Mouse (Mus musculus): Measurements from ENCODE around the gene Gm20388. TPM values are rescaled to one million over a fixed set of nuclear protein-coding genes. Genes with fewer than 3 reads are reported as not detected.

The Gm20388 gene
- total RNA-seq, 2 experiments from 2014 or later = 11.4 to 18.1 TPM

DNA sequence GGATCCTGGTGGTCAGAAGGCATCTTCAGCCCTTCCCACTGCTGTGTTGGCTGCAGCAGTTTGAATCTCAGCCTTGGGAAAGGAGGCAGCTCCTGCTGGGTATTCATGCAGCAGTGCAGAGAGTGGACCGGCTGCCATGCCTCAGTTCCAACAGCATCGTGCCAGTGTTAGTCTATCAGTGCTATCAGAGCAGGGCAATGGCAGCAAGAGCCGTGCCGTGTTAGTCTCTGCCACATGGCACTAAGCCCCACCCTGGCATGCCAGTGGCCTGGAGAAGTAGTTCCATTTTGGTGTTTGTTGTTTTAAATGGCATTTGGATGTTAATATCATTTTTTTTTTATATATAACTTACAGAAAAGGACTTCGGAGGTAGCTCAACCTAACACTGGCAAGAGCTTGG, 3198.3 kb downstream of the Gm20388 start:
- ATAC-seq (replicated peaks; ENCODE audit: low FRiP score, low TSS enrichment, poor library complexity, severe bottlenecking) = no peak

DNA sequence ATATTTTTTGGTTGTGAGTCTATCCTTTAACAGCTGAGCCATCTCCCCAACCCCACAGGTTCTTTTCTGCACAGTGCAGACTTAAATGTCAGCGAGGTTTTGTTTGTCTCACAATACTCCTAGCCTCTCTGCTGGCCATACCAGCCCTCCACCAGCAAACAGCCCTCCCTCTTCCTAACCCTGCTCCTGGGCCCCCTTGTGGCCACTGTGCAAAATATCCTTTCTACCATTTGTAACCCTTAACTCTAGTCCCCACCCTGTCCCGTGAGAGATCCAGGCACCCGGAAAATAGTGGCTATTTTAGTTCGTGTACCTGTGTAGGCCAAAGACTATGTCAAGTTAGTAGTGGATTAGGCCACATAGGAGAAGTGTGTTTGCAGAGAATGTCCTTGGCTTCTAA, 3200.0 kb downstream of the Gm20388 start:
- peak; percentile 63 for ATAC-seq (replicated peaks; ENCODE audit: low FRiP score, low TSS enrichment, poor library complexity, severe bottlenecking)

DNA sequence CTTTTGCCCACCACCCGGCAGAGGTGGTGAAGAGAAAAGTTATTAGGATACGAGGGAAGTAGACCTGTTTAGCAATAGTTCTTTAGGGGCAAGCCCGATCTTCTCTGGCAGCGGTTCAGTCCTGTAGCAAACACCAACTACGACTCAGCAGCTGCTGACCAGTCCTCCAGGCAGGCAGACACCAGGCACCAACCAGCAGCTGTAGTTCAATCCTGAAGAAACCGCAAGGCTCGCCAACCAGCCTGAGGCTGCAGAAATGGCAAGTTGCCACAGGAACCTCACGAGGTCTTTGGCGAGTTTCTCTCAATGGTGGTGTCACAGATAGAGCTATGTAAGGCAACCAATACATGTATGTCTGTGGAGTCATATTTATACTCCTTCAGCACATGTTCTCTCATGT, 3202.3 kb downstream of the Gm20388 start:
- no peak for ATAC-seq (replicated peaks; ENCODE audit: low FRiP score, low TSS enrichment, poor library complexity, severe bottlenecking)

DNA sequence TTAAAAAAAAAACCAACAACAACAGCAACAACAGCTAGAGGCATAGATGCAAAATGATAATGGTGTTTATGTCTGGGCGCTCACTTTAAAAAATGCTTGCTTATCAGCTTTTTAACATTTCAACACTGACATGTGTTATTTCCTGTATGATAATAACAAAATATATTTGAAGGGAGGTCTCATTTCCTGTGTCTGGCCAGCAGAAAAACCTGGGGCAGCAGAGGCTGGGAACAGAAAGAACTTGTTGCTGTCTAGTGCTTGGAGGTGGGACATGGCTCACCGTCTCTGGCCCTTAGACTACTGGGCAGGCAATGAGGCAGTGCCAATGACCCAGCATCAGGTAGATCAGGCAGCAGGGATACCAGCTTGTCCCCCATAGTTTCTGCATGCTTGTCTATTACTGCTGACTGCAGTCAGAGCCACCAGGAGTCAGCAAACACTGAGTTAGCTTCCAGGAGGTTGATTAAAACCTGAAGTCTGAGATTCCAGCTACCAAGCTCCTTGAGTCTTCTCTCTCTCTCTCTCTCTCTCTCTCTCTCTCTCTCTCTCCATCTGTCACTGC, 3203.3 kb downstream of the Gm20388 start:
- ATAC-seq (replicated peaks; ENCODE audit: low FRiP score, low TSS enrichment, poor library complexity, severe bottlenecking) = peak; percentile 23

DNA sequence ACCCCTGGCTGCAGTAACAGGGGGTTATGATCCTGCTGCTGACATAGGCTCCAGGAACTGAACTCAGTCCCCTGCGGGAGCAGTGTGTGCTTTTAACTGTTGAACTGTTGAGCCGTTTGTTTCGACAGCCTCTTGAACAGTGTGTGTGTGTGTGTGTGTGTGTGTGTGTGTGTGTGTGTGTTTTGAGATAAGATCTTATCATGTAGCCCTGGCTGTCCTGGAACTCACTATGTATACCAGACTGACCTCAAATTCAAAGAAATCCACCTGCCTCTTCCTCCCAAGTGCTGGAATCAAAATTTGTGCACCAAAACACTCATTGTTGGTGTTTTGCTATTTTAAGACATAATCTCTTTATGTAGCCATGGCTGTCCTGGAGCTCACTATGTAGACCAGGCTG, 3204.0 kb downstream of the Gm20388 start:
- ATAC-seq (replicated peaks; ENCODE audit: low FRiP score, low TSS enrichment, poor library complexity, severe bottlenecking) = no peak

DNA sequence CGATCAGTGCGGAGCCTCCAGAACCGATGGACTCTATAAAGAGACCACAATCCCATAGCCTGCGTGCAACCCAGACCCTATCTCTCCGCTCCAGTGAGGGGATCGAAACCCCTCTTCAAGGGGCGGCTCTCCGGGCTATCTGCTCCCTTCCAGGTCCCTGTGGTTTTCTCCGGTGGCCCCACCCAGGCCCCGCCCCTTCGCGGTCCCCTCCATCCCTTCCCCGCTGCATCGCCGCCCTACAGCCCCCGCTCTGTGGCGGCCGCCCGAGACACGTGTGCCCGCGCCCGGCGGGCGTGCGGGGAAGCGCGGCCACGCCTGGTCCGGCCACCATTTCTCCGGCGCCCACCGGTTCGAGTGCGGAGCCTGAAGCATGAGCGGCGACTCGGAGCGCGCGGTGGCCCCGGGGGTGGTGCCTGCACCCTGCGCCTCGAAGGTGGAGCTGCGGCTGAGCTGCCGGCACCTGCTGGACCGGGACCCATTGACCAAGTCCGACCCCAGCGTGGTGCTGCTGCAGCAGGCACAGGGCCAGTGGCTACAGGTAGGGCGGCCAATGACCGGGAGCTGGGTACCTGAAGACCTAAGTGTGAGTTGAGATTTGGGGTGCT, 3206.6 kb downstream of the Gm20388 start, which contains the start of gene Cpne7:
Gene Cpne7, plus strand, starts transcription at position 248 of the 605 bp plus-strand sequence.
- peak; percentile 24 for ATAC-seq (replicated peaks; ENCODE audit: low FRiP score, low TSS enrichment, poor library complexity, severe bottlenecking)

DNA sequence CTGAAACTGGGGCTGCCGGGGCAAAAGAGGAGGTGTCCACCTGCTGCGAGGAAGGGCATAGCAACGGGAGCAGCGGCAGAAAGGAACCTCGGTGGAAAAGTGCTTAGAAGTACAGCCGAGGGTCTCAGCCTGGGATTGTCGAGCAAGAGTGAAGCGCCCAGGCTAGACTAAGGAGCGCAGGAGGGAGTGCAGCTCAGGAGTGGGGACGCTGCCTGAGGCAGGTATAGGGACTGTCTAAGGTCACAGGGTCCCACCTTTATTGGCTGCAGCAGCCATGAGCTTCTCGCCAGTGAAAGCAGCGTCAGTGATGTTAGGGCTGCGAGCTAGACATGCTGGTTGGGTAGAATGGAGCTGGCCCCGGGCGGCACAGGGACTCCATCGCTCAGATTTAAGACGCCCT, 3207.1 kb downstream of the Gm20388 start:
- no peak for ATAC-seq (replicated peaks; ENCODE audit: low FRiP score, low TSS enrichment, poor library complexity, severe bottlenecking)

DNA sequence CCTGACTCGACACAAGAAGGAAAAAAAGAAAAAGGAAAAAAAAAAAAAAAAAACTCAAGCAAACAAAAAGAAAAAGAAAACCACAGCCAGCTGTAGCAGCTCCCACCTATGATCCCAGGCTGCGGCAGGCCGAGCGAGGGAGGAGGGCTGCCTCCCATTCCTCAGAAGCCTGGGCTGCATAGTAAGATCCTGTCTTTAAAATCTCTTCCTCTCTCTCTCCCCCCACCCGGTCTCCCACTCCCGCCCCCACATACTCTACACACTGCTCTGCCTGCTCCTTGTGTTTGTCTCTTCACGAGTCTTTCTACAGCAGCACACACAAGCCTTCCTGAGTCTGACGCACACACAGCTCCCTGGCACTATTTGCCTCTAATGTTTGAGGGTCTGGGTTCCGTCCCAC, 3211.4 kb downstream of the Gm20388 start:
- ATAC-seq (replicated peaks; ENCODE audit: low FRiP score, low TSS enrichment, poor library complexity, severe bottlenecking) = no peak

DNA sequence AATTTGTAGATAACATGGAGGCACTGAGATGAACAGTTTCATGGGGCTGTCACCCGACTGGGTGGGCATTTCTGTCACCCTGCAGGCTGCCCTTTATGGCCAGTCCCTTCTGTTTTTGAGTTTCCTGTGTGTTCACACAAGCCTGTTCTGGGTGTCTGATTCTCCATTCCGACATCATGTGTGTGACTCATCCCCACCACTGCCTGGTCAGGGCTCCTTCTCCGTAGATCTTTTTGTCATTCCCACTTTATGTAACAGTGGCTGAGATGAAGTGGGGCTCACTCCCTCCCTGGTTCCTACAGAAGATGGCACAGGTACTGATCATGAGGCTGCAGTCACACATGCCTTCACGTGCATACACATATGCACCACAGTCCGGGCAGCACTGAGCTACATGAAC, 3212.0 kb downstream of the Gm20388 start:
- ATAC-seq (replicated peaks; ENCODE audit: low FRiP score, low TSS enrichment, poor library complexity, severe bottlenecking) = no peak

DNA sequence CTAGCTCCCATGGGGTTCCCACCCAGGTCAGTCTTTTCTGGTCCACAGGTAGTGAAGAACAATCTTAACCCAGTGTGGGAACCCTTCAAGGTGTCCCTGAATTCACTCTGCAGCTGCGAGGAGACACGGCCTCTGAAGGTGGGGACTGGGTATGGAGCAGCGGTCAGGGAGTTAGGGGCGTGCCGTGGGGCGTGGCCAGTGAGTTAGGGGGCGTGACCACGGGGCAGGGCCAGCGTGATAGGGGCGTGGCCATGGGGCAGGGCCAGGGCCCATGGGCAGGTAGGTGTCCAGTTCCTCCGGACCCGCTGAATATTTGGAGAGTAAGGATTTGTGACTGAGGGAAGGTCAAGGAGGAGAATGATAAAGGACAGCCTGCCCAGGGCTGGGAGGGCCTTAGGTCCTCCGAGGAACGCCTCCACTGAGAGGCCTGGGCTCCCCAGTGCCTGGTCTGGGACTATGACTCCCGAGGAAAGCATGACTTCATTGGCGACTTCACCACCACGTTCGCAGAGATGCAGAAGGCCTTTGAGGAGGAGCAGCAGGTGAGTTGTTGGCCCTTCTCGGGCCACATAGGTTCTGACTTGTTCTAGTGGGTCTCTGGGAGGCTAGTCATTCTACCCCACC, 3215.7 kb downstream of the Gm20388 start:
- ATAC-seq (replicated peaks; ENCODE audit: low FRiP score, low TSS enrichment, poor library complexity, severe bottlenecking) = peak; percentile 52

DNA sequence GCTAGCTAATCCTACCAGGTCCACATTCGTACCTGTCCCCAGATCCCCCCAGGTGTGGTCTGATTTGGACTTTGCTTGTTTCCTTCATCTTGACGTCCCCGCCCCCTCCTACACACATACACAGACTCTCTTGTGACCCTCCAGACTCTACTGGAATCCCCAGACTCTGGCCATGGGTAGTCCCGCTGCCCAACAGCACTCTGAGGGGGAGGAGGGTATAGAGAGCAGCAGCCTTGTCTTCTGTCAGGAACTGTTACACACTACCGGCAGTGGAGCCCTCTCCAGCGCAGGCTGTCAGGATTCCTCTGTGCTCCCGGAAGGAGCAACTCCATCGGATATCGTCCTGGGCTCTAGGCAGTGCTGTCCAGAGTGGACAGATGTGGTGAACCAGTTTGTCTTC, 3220.4 kb downstream of the Gm20388 start:
- no peak for ATAC-seq (replicated peaks; ENCODE audit: low FRiP score, low TSS enrichment, poor library complexity, severe bottlenecking)

DNA sequence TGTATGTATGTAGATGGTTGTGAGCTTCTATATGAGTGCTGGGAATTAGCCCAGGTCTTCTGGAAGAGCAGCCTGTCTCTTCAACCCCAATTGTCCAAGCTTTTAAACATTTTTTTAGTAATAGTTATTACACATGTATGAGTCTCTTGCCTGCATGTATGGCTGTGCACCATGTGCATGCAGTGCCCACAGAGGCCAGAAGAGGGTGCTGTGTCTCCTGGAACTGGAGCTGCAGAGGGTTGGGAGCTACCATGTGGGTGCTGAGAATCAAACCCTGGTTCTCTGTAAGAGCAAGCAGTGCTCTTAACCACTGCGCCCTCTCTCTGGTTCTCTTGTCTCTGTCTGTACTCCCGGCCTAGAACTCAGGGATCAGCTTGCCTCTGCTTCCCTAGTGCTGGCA, 3222.3 kb downstream of the Gm20388 start:
- ATAC-seq (replicated peaks; ENCODE audit: low FRiP score, low TSS enrichment, poor library complexity, severe bottlenecking) = no peak

DNA sequence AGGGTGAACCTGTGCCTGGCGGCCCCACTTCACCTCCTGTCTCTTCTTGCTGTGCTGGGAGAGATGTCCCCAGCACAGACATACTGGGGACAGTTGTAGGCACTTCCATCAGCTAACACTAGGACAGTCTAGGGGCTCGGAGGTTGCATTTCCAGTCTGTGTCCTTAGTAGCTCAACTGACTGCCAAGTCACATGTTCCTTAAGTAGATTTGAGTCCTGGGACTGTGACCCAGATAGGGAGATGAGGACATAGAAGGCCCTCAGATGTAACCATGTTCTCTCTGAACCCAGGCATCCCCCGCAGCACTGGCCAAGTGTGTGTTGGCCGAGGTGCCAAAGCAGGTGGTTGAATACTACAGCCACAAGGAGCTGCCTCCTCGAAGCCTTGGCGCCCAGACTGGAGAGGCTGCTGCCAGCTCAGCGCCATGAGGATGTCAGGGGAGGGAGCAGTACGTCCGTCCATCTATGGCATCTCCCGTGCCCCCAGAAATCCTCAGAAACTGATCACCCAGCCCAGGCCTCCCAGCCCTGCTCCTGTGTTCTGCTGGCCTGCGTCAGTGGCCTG, 3223.6 kb downstream of the Gm20388 start:
- ATAC-seq (replicated peaks; ENCODE audit: low FRiP score, low TSS enrichment, poor library complexity, severe bottlenecking) = no peak

DNA sequence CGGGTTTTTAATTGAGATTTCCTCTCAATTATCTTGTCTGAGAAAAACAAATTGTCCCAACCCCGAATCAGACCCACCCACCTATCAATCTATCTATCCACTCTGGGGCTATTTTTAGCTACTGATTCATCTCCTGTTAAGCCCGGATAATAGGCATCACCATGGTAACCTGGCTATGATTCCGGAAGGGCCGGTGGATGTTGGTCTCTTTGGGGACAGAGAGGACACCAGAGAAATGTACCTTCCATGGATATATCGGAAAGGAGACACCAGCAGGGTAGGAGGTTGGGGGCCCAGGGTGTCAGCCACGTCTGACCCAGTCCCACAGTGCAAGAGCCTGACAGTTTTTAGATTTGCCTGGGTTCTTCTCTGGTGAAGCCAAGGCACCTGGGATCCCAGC, 3224.8 kb downstream of the Gm20388 start:
- no peak for ATAC-seq (replicated peaks; ENCODE audit: low FRiP score, low TSS enrichment, poor library complexity, severe bottlenecking)

DNA sequence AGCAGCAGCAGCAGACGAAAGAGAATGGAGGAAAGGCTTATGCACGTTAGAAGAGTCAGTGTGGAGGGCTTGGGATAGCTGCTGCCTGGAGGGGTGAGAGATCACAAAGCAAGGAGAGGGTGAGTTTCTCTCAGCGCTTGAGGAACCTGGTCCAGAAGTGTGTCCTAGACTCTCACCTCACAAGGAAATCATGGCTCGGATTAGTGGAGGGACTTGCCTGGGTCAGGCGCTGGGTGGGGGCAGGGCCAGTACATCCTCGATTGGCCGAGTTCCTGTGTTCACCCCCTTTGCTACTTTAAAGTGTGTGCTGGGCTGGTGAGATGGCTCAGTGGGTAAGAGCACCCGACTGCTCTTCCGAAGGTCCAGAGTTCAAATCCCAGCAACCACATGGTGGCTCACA, 3225.2 kb downstream of the Gm20388 start:
- ATAC-seq (replicated peaks; ENCODE audit: low FRiP score, low TSS enrichment, poor library complexity, severe bottlenecking) = no peak

DNA sequence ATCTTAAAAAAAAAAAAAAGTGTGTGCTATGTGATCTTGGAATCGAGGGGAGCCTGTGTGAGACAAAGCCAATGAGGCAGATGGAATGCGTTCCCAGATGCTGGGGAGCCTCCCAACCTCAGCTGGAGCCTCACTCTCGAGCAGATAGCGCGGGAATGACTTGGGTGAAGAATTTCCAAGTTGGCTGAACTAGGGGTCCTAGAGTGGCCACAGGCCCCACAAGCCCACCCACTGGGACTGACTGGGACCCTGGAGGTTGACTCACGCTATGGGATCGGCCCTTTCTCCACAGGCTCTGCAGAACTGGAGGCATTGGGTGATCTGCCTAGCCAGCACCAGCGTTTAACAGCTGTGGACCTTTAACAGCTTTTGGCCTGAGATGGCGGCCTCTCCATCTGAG, 3225.6 kb downstream of the Gm20388 start:
- ATAC-seq (replicated peaks; ENCODE audit: low FRiP score, low TSS enrichment, poor library complexity, severe bottlenecking) = no peak

DNA sequence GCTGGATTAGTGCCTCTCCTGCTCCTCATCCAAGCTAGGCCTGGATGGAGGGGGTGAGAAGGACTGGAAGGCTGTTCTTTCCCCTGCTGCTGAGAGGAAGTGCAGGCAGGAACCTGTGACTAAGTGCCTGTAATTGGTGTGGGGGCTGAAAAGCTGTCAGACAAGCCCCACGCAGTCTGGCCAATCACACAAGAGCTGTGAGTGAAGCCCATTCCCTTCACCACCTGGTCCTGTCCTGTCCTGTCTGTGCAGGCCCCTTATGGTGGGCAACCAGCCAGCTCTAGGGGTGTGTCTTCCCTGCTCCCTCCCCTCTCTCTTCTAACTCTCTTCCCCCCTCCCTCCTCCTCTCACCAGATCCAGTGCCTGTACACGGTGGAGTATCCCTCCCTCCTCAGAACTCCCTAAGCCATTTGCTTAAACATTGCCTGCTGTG, 3227.0 kb downstream of the Gm20388 start:
- ATAC-seq (replicated peaks; ENCODE audit: low FRiP score, low TSS enrichment, poor library complexity, severe bottlenecking) = no peak

DNA sequence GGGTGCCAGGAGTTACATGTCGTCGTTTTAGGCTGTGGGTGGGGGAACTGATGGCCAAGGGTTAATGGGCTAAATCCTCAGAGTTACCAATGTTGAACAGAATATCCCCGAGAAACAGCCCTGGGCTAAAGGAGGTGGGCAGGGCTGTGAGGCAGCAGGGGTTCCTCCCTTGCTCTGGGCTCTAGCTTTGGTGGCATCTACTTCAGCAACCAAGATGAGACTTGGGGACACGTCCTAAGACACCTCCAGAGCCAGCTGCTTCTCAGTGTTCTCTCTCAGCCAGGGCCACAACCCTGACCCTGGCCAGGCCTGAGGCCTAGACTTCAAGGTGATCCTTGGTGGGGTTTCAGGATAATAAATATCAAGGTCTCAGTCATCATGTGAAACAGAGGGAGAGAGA, 3228.1 kb downstream of the Gm20388 start:
- ATAC-seq (replicated peaks; ENCODE audit: low FRiP score, low TSS enrichment, poor library complexity, severe bottlenecking) = no peak

DNA sequence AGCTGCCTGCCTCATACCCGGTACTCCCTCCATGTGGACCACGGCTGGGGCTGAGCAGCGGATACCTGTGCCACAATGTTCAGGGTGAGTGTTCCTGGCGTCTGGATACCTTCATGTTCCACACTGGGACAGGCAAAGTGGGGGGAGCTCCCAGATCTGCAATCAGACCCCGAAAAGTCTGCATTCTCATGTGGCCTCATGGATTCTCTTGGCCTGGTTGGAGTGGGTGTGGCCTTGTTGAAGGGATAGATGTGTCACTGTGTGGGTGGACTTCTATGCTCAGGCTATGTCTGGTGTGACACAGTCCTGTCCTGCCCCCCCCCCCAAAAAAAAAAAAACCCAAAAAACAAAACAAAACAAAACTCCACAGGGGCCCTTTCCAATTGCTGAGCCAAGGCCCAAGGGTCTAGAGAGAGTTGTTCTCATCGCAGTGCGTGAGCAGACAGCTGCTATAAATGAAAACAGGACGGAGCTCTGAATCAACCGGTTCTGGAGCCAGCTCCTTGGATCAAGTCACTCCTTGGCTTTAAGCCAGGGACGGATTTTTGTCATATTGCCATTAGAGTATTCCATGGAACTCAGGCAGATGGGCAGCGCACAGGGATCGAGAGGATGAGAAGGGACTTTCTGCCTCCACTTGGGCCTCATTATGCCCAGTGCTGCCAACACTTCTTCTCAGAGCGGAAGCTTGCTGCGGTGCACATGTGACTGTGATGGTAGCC, 3231.3 kb downstream of the Gm20388 start:
- no peak for ATAC-seq (replicated peaks; ENCODE audit: low FRiP score, low TSS enrichment, poor library complexity, severe bottlenecking)

DNA sequence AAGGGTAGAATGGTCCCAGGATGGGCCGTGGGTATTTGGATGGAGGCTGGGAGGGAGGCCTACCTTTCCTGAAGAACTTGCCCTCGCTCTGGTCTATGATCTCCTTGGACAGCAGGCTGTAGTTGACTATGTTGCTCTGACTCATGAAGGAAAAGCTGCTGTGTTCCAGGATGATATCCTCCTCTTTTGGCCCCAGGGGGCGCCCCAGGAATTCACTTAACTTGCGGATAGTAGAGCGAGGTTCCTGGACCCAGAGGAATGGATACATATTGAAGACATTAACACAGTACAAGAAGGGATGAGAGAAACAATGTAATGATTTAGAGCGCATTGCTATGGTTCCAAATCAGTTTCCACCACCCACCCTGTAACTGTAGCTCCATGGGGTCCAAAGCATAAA, 3234.6 kb downstream of the Gm20388 start:
- 0 out of 2 replicates have a peak, but pooled peaks have one; percentile 36 for ATAC-seq (replicated peaks; ENCODE audit: low FRiP score, low TSS enrichment, poor library complexity, severe bottlenecking)

Measured in megakaryocyte-erythroid progenitor cell, adult 5-6 weeks (primary cell).